Mouse (Mus musculus) bone marrow macrophage, adult 2 months (primary cell): ENCODE data around the gene Dip2b.

Experiments used
- CTCF ChIP-seq: IDR thresholded peaks from 2 replicates; pipeline ENCODE4 v1.5.1; 2012; ENCODE audit warnings: low read depth, mild to moderate bottlenecking, low read length, moderate library complexity
- POLR2A ChIP-seq: IDR thresholded peaks from 2 replicates; pipeline ENCODE4 v1.6.1; 2012; ENCODE audit warnings: mild to moderate bottlenecking, low read depth, low read length, borderline replicate concordance

DNA sequence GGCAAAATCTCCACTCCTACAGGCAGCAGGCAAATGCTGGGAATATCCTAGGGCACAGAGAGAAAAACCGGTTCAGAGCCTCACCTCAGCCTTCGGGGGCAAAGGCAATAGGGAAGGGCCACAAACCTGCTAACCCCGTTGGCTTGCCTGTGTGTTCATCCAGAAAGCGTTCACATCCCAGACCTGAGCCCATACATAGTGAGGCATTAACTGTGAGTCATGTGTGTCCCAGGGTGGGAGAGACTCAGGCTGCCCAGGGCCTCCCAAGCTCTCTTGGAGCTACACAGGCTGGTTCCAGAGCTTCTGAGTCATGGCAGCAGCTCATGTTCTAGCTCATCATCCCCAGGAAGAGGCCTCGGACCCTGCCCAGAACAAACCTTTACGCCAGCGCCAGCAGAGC lies 49.6 kb downstream of the Dip2b start:
- TF ChIP-seq CTCF (no peak), POLR2A (no peak)
